Mouse (Mus musculus): ENCODE data around the gene Tbc1d13. TPM values are rescaled to one million over a fixed set of nuclear protein-coding genes. Genes with fewer than 3 reads are reported as not detected.
A peak's percentile ranks its signal among the peaks of the same experiment; 100 is the strongest.
"Not testable (repeated sequence)": the region's sequence is repeated elsewhere in the genome, so short reads cannot be mapped to it uniquely, and the experiment has no call there.

Tbc1d13 gene
- polyA plus RNA-seq, 1 experiment from 2014 or later = 23.6 TPM

DNA sequence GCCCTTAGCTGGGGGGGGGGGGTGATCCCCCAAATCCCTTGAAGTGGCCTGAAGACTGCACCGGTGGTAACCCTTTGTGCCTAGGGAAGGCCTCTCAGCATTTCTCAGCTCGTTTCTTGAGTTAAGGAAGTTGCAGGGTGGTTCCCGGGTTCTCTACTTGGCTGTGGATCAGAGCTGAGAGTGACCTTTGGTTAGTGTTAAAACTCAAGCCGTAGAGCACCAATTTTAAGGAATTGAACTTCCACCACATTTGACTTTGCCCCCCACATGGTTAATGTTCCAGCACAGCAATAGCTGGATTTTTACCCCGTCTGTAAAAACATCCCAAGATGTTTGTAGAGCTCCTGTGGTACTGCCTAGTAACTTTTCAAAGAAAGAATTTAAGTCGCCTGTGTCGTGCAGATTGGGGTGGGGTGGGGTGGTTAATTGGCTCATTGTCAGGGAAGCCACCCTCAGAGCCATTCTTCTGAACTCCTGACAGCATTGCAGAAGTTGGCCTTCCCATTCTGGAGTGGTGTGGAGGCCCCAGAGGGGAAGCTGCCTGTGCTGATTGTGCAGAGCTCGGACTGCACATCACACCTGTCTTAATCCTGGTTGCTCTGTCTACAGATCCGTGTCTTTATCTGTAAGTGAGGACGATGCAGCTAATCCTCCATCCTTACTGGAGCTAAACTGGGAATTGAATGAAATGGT is 1.5 kb downstream of the Tbc1d13 start:
- no peak for ATAC-seq (ENCODE audit: low read depth)
- Histone ChIP-seq H3K9me3 (ENCODE audit: control insufficient read depth, low read length) (no peaks in the 10 kb centered on the region), H3K36me3 (ENCODE audit: control insufficient read depth, insufficient read depth, low read length) (peaks cover 11% of the 10 kb centered on the region; the same call in 1 of the 2 replicates), H3K4me1 (ENCODE audit: control insufficient read depth, insufficient read depth, low read length) (peaks cover 18% of the 10 kb centered on the region), H3K27ac (ENCODE audit: low read depth, low read length) (no peak overlapping the region), H3K27me3 (ENCODE audit: control insufficient read depth, insufficient read depth, low read length) (no peaks in the 10 kb centered on the region), H3K9ac (replicated peaks; ENCODE audit: low read depth, low read length) (peak overlapping the region; percentile 79), H3K4me2 (ENCODE audit: low read depth, low read length) (peak overlapping the region; percentile 96), H3K4me3 (ENCODE audit: low read depth, low read length) (peak overlapping the region; percentile 82; the same call in 1 of the 2 replicates)
- WGBS = 45% methylated on average over 10 of the region's 10 CpGs

DNA sequence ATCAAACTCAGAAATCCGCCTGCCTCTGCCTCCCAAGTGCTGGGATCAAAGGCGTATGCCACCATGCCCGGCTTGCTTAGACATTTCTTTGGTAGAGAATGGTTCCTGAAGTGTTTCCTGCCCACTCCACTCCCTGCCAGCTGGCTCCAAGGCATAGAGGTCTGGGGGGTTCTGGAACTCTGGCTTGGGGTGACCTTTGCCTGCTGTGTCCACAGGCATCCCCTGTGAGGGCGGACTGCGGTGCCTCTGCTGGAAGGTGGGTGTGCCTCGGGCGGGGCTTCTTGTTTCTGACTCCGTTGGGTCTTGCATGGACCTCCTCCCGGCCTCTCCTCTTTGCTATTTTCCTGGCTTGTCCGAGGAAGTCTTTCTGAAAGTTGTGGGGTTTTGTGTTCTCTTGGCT is 2.9 kb downstream of the Tbc1d13 start:
- no peak overlapping the region for H3K4me2 ChIP-seq (ENCODE audit: low read depth, low read length)
- 91% methylated on average over 10 of the region's 10 CpGs for WGBS
- H3K27me3 ChIP-seq (ENCODE audit: control insufficient read depth, insufficient read depth, low read length) = no peaks in the 10 kb centered on the region
- no peak overlapping the region for H3K27ac ChIP-seq (ENCODE audit: low read depth, low read length)
- ATAC-seq (ENCODE audit: low read depth) = no peak
- no peak overlapping the region for H3K9ac ChIP-seq (replicated peaks; ENCODE audit: low read depth, low read length)
- no peak overlapping the region for H3K4me3 ChIP-seq (ENCODE audit: low read depth, low read length)
- peaks cover 18% of the 10 kb centered on the region for H3K4me1 ChIP-seq (ENCODE audit: control insufficient read depth, insufficient read depth, low read length)
- peaks cover 25% of the 10 kb centered on the region for H3K36me3 ChIP-seq (ENCODE audit: control insufficient read depth, insufficient read depth, low read length)
- H3K9me3 ChIP-seq (ENCODE audit: control insufficient read depth, low read length) = no peaks in the 10 kb centered on the region

DNA sequence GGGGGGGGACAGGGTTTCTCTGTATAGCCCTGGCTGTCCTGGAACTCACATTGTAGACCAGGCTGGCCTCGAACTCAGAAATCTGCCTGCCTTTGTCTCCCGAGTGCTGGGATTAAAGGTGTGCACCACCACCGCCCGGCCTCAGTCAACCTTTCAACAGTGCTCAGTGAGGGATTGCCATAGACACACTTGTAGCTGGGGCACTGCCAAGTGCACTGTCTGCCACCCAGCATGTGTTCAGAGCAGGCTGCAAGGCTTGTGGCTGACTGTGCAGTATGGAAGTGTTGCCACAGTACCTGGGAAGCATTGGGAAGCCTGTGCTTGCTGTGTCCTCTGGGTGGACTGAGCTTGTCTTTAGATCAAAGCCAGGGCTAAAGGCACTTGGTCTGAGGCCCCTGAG is 6.5 kb downstream of the Tbc1d13 start:
- ATAC-seq (ENCODE audit: low read depth); H3K4me2 ChIP-seq (ENCODE audit: low read depth, low read length); H3K4me1 ChIP-seq (ENCODE audit: control insufficient read depth, insufficient read depth, low read length); H3K4me3 ChIP-seq (ENCODE audit: low read depth, low read length); H3K9ac ChIP-seq (replicated peaks; ENCODE audit: low read depth, low read length); H3K9me3 ChIP-seq (ENCODE audit: control insufficient read depth, low read length); H3K27me3 ChIP-seq (ENCODE audit: control insufficient read depth, insufficient read depth, low read length); H3K27ac ChIP-seq (ENCODE audit: low read depth, low read length): not testable (repeated sequence)
- H3K36me3 ChIP-seq (ENCODE audit: control insufficient read depth, insufficient read depth, low read length) = peaks cover 53% of the 10 kb centered on the region
- WGBS = 89% methylated on average over 4 of the region's 4 CpGs

DNA sequence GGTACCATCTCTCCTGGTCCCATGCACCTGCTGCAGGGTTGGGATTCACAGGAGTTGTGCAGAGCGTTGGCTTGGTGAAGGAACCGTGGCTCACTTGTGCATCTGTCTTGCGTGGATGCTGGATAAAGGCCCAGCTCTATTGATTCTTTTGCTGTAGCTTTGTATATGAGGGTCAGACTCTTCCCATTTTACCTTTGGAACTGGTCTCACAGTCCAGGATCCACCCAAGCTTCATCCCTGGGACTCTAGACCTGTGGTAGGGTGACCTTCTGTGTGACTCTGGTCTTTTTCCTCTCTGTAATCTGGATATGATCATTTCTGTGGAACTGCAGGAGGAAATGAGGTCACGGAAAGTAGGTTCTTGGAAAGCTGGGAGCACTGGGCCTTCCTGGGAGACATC is 10.9 kb downstream of the Tbc1d13 start:
- peaks cover 69% of the 10 kb centered on the region for H3K36me3 ChIP-seq (ENCODE audit: control insufficient read depth, insufficient read depth, low read length)
- no peaks in the 10 kb centered on the region for H3K9me3 ChIP-seq (ENCODE audit: control insufficient read depth, low read length)
- no peaks in the 10 kb centered on the region for H3K4me1 ChIP-seq (ENCODE audit: control insufficient read depth, insufficient read depth, low read length)
- no peak overlapping the region for H3K27ac ChIP-seq (ENCODE audit: low read depth, low read length)
- 99% methylated on average over 4 of the region's 4 CpGs for WGBS
- no peaks in the 10 kb centered on the region for H3K27me3 ChIP-seq (ENCODE audit: control insufficient read depth, insufficient read depth, low read length)
- no peak for ATAC-seq (ENCODE audit: low read depth)
- no peak overlapping the region for H3K9ac ChIP-seq (replicated peaks; ENCODE audit: low read depth, low read length)
- H3K4me2 ChIP-seq (ENCODE audit: low read depth, low read length) = no peak overlapping the region
- H3K4me3 ChIP-seq (ENCODE audit: low read depth, low read length) = no peak overlapping the region

DNA sequence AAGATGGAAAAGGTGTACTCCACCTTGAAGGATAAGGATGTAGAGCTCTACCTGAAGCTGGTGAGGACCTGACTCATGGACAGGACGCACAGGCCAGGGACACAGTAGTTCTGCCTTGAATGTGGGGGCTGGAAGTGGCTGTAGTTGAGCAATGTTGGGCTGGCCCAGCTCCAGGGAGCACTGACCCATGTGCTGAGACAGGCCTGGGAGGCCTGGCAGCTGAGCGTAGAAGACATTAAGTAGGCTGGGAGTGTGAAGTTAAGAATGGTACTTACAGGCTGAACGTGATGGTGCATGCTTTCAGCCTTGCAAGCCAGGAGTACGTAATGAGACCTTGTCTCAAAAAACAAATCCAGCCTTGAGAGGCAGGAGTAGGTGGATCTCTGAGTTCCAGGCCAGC is 13.9 kb downstream of the Tbc1d13 start:
- Histone ChIP-seq H3K4me1 (ENCODE audit: control insufficient read depth, insufficient read depth, low read length) (no peaks in the 10 kb centered on the region), H3K9me3 (ENCODE audit: control insufficient read depth, low read length) (no peaks in the 10 kb centered on the region), H3K9ac (replicated peaks; ENCODE audit: low read depth, low read length) (no peak overlapping the region), H3K4me3 (ENCODE audit: low read depth, low read length) (no peak overlapping the region), H3K4me2 (ENCODE audit: low read depth, low read length) (no peak overlapping the region), H3K27me3 (ENCODE audit: control insufficient read depth, insufficient read depth, low read length) (no peaks in the 10 kb centered on the region), H3K36me3 (ENCODE audit: control insufficient read depth, insufficient read depth, low read length) (peaks cover 62% of the 10 kb centered on the region), H3K27ac (ENCODE audit: low read depth, low read length) (no peak overlapping the region)
- WGBS = 98% methylated on average over 4 of the region's 4 CpGs
- no peak for ATAC-seq (ENCODE audit: low read depth)

DNA sequence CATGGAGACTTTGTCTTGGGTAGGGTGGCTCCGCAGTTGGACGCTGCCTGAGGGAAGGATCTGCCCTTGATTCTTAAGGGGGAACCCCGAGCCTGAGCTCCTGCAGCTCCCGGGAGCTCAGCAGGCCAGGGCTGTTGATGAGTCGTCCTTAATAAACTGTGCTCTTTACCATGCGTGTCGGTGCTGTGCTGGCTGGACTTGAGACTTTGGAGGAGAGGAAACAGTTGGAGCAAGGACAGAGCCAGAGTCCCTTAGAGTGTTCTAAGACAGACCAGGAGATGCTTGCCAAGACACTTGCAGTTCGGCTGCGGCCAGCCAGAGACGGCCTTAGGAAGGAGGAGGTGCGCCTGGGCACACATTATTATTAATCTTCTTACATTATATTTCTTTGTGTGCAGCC is 18.3 kb downstream of the Tbc1d13 start:
- Histone ChIP-seq H3K4me1 (ENCODE audit: control insufficient read depth, insufficient read depth, low read length) (no peaks in the 10 kb centered on the region), H3K36me3 (ENCODE audit: control insufficient read depth, insufficient read depth, low read length) (peaks cover 33% of the 10 kb centered on the region), H3K9ac (replicated peaks; ENCODE audit: low read depth, low read length) (no peak overlapping the region), H3K27ac (ENCODE audit: low read depth, low read length) (no peak overlapping the region), H3K4me2 (ENCODE audit: low read depth, low read length) (no peak overlapping the region), H3K9me3 (ENCODE audit: control insufficient read depth, low read length) (no peaks in the 10 kb centered on the region), H3K27me3 (ENCODE audit: control insufficient read depth, insufficient read depth, low read length) (no peaks in the 10 kb centered on the region), H3K4me3 (ENCODE audit: low read depth, low read length) (no peak overlapping the region)
- ATAC-seq (ENCODE audit: low read depth) = no peak
- WGBS = 91% methylated on average over 11 of the region's 11 CpGs

DNA sequence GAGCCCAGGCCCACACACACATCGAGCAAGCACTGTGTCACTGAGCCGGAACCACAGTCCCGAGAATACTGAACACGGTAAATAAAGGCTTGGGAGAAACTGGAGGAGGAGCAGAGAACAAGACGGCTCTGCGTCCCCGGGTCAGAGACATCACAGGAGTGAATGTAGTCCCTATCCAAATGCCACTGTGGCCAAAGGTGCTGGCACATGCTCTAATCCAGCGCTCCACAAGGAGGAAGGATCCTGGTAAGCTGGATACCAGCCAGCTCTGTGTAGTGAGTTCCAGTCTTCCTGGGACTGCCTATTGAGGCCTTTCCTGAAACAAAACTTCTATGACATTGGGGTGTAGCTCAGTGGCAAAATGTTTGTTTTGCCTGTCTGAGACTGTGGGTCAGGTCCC is 19.1 kb downstream of the Tbc1d13 start:
- Histone ChIP-seq H3K27me3 (ENCODE audit: control insufficient read depth, insufficient read depth, low read length) (no peaks in the 10 kb centered on the region), H3K4me3 (ENCODE audit: low read depth, low read length) (no peak overlapping the region), H3K4me2 (ENCODE audit: low read depth, low read length) (no peak overlapping the region), H3K27ac (ENCODE audit: low read depth, low read length) (no peak overlapping the region), H3K36me3 (ENCODE audit: control insufficient read depth, insufficient read depth, low read length) (peaks cover 25% of the 10 kb centered on the region), H3K9me3 (ENCODE audit: control insufficient read depth, low read length) (no peaks in the 10 kb centered on the region), H3K4me1 (ENCODE audit: control insufficient read depth, insufficient read depth, low read length) (no peaks in the 10 kb centered on the region), H3K9ac (replicated peaks; ENCODE audit: low read depth, low read length) (no peak overlapping the region)
- WGBS = 80% methylated on average over 8 of the region's 8 CpGs
- no peak for ATAC-seq (ENCODE audit: low read depth)

DNA sequence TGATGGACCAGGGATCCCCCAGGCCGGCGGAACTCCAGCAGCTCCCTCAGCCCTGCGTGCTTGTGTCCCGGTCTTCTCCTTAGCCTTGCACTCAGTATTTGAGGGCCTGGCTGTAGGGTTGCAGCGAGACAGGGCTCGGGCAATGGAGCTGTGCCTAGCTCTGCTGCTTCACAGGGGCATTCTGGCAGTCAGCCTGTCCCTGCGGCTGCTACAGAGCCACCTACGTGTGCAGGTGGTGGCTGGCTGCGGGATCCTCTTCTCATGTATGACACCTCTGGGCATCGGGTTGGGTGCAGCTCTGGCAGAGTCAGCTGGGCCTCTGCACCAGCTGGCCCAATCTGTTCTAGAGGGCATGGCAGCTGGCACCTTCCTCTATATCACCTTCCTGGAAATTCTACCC is 26.3 kb downstream of the Tbc1d13 start:
- not testable (repeated sequence) for H3K4me2 ChIP-seq (ENCODE audit: low read depth, low read length); H3K4me3 ChIP-seq (ENCODE audit: low read depth, low read length); H3K27me3 ChIP-seq (ENCODE audit: control insufficient read depth, insufficient read depth, low read length); H3K36me3 ChIP-seq (ENCODE audit: control insufficient read depth, insufficient read depth, low read length); ATAC-seq (ENCODE audit: low read depth); H3K27ac ChIP-seq (ENCODE audit: low read depth, low read length); H3K9ac ChIP-seq (replicated peaks; ENCODE audit: low read depth, low read length); H3K4me1 ChIP-seq (ENCODE audit: control insufficient read depth, insufficient read depth, low read length); H3K9me3 ChIP-seq (ENCODE audit: control insufficient read depth, low read length)
- WGBS = 76% methylated on average over 6 of the region's 10 CpGs

DNA sequence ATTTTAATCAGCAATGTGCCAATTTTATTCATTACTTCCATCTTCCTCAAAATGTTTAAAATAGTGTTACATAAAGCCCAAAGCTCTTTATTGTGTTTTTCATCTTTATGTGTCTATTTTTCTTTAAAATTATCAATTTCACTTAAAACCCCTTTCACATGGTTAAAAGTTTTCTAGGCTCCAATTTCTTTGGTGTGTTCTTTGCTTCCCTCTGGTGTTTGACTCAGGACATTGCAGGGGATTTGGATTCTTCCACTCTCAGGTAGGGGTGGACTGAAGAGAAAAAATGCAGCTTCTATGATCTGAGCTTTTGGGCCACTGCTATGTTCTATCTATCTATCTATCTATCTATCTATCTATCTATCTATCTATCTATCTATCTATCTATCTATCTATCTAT is 28.3 kb downstream of the Tbc1d13 start:
- Histone ChIP-seq H3K27me3 (ENCODE audit: control insufficient read depth, insufficient read depth, low read length) (no peaks in the 10 kb centered on the region), H3K4me3 (ENCODE audit: low read depth, low read length) (no peak overlapping the region), H3K4me2 (ENCODE audit: low read depth, low read length) (no peak overlapping the region), H3K27ac (ENCODE audit: low read depth, low read length) (no peak overlapping the region), H3K9me3 (ENCODE audit: control insufficient read depth, low read length) (no peaks in the 10 kb centered on the region), H3K4me1 (ENCODE audit: control insufficient read depth, insufficient read depth, low read length) (no peaks in the 10 kb centered on the region), H3K9ac (replicated peaks; ENCODE audit: low read depth, low read length) (no peak overlapping the region), H3K36me3 (ENCODE audit: control insufficient read depth, insufficient read depth, low read length) (no peaks in the 10 kb centered on the region)
- no peak for ATAC-seq (ENCODE audit: low read depth)
